Mouse (Mus musculus): ENCODE measurements at regions not wholly inside any gene's neighbourhood (a gene's known extent, or its start where the extent isn't known, plus 50 kb on each side); places are given as distances from the start of the nearest gene placed in this dataset.

DNA sequence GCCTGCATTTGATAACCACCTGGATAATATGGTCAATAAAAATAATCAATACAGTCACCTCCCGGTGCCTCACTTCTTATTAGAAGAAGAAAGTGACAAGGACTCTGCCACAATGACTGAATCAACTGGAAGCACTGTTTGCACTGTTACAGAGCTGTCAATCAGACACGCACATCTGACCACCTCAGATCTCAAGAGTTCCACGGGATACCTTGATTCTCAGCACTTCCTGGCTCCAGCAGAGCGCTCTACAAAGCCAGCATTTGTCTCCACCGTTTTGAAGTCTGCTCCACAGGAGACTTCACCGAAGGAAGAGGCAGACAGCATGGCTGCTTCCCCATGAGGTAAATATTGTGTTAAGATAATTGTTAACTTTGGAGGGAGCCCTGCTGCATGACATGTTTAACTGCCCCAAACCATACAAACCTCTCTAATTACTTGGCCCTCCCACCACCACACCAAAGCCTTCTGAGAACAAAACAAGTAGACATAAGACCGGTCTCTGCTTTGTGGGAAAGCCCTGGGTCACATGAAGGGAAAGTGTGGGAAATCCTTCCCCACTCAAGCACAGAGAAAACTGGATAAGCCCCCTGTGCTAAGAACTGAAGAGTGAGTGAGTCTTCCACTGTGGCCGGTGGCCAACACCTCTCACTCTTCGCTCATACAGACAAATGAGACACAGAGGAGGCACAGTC is 320.2 kb downstream of the Irs2 start:
- ATAC-seq (replicated peaks; ENCODE audit: poor library complexity, severe bottlenecking) = no peak

Data from granulocyte monocyte progenitor cell, adult 5-6 weeks (primary cell).